Mouse (Mus musculus) lung, embryonic 16.5 days (tissue): Measurements from ENCODE around the gene Myt1. TPM values are rescaled to one million over a fixed set of nuclear protein-coding genes. Genes with fewer than 3 reads are reported as not detected.

Source experiments
- ATAC-seq: fragments of 200-750 bp; cut with Nextera tagmentation; 2 replicates; pipeline ENCODE4 v1.8.0; 2017; ENCODE audit warnings: low read depth, mild to moderate bottlenecking, moderate library complexity
- H3K27ac ChIP-seq: fragments of 300-500 bp; sonication (generic); 2 replicates; pipeline ENCODE4 v1.5.1; 2014; ENCODE audit warnings: mild to moderate bottlenecking, control low read depth, low read length
- H3K27me3 ChIP-seq: fragments of 300-500 bp; sonication (generic); 2 replicates; pipeline ENCODE4 v1.6.1; 2014; ENCODE audit warnings: low read depth, low read length, mixed read lengths; ENCODE audit not compliant: control insufficient read depth, insufficient read depth
- H3K36me3 ChIP-seq: fragments of 300-500 bp; sonication (generic); 2 replicates; pipeline ENCODE4 v1.6.1; 2014; ENCODE audit warnings: low read length; ENCODE audit not compliant: control insufficient read depth, insufficient read depth
- H3K4me1 ChIP-seq: fragments of 300-500 bp; sonication (generic); replicated peaks from 2 replicates; pipeline ENCODE4 v1.6.1; 2014; ENCODE audit warnings: low read length, mixed read lengths; ENCODE audit not compliant: control insufficient read depth, insufficient read depth
- H3K4me2 ChIP-seq: fragments of 300-500 bp; sonication (generic); 2 replicates; pipeline ENCODE4 v1.6.1; 2014; ENCODE audit warnings: low read depth, low read length, control low read depth
- H3K4me3 ChIP-seq: fragments of 300-500 bp; sonication (generic); 2 replicates; pipeline ENCODE4 v1.5.1; 2014; ENCODE audit warnings: mild to moderate bottlenecking, low read length, control low read depth
- H3K9ac ChIP-seq: fragments of 300-500 bp; sonication (generic); 2 replicates; pipeline ENCODE4 v1.6.1; 2014; ENCODE audit warnings: low read length, control low read depth
- H3K9me3 ChIP-seq: fragments of 300-500 bp; sonication (generic); 2 replicates; pipeline ENCODE4 v1.6.1; 2016; ENCODE audit warnings: low read length; ENCODE audit not compliant: control insufficient read depth
- WGBS: fragments of 180-500 bp; shearing (Covaris S2); extraction: QIAGEN DNeasy Blood & Tissue Kit; methylation state at CpG from one replicate; pipeline ENCODE4 v1.1.7; 2014; 5-methylcytosine and 5-hydroxymethylcytosine counted together
- polyA plus RNA-seq: library from polyadenylated mRNA; unstranded; fragments of >200 nt; fragmentation: Nextera tagmentation; extraction: Ambion mirVana; gene quantifications from 2 replicates; pipeline ENCODE4 v1.2.1, GENCODE M21; 2015

Myt1 gene
- polyA plus RNA-seq, result 0.06 and 0.10 TPM in 2 replicates

- Histone ChIP-seq H3K4me1 (no peaks in the 10 kb centered on the region), H3K27ac (no peak within 1 kb of the TSS), H3K36me3 (no peaks in the 10 kb centered on the region), H3K9ac (no peak within 1 kb of the TSS), H3K4me2 (no peak within 1 kb of the TSS), H3K9me3 (no peaks in the 10 kb centered on the region), H3K4me3 (no peak within 1 kb of the TSS), H3K27me3 (no peaks in the 10 kb centered on the region)
- 58% methylated on average over 8 of the region's 8 CpGs for WGBS
- ATAC-seq, result no peak
Measured at GRCm38 (mm10) chr2:181763006-181763830, at the start of gene Myt1. TSS of gene Myt1 (plus strand) at chr2:181763332.

GRCm38 (mm10) chr2:181713749-181714148, 49.4 kb upstream of the Myt1 start:
- Histone ChIP-seq H3K27me3 (no peaks in the 10 kb centered on the region), H3K27ac (no peak overlapping the region), H3K9me3 (no peaks in the 10 kb centered on the region), H3K9ac (no peak overlapping the region), H3K4me2 (no peak overlapping the region), H3K36me3 (no peaks in the 10 kb centered on the region), H3K4me3 (no peak overlapping the region), H3K4me1 (peaks cover 3% of the 10 kb centered on the region)
- 80% methylated on average over 1 of the region's 1 CpGs for WGBS
- ATAC-seq, result no peak

GRCm38 (mm10) chr2:181714903-181715326, 48.2 kb upstream of the Myt1 start, which contains the start of gene Oprl1:
TSS of gene Oprl1 (plus strand) at chr2:181715016.
- peaks cover 3% of the 10 kb centered on the region for H3K4me1 ChIP-seq
- H3K9me3 ChIP-seq, result no peaks in the 10 kb centered on the region
- H3K4me3 ChIP-seq, result no peak within 1 kb of the TSS; the same call in 1 of the 2 replicates
- H3K36me3 ChIP-seq, result no peaks in the 10 kb centered on the region
- ATAC-seq, result no peak
- H3K4me2 ChIP-seq, result peak within 1 kb of the TSS; percentile 32
- no peak within 1 kb of the TSS for H3K27ac ChIP-seq
- WGBS, result 3% methylated on average over 7 of the region's 7 CpGs
- peak within 1 kb of the TSS; percentile 15; the same call in 1 of the 2 replicates for H3K9ac ChIP-seq
- H3K27me3 ChIP-seq, result no peaks in the 10 kb centered on the region

- H3K4me3 ChIP-seq, result no peak overlapping the region
- H3K4me1 ChIP-seq, result peaks cover 3% of the 10 kb centered on the region
- no peaks in the 10 kb centered on the region for H3K9me3 ChIP-seq
- no peaks in the 10 kb centered on the region for H3K36me3 ChIP-seq
- no peak for ATAC-seq
- no peak overlapping the region for H3K9ac ChIP-seq
- no peak overlapping the region for H3K27ac ChIP-seq
- no peak overlapping the region for H3K4me2 ChIP-seq
- 60% methylated on average over 3 of the region's 3 CpGs for WGBS
- H3K27me3 ChIP-seq, result no peaks in the 10 kb centered on the region
Measured at GRCm38 (mm10) chr2:181715382-181715781, 47.8 kb upstream of the Myt1 start.

- Histone ChIP-seq H3K27me3 (no peaks in the 10 kb centered on the region), H3K4me3 (no peak overlapping the region), H3K9ac (no peak overlapping the region), H3K36me3 (no peaks in the 10 kb centered on the region), H3K27ac (no peak overlapping the region), H3K4me1 (peaks cover 3% of the 10 kb centered on the region), H3K4me2 (no peak overlapping the region), H3K9me3 (no peaks in the 10 kb centered on the region)
- 39% methylated on average over 3 of the region's 3 CpGs for WGBS
- no peak for ATAC-seq
Measured at GRCm38 (mm10) chr2:181716991-181717390, 46.1 kb upstream of the Myt1 start.

- Histone ChIP-seq H3K27me3 (no peaks in the 10 kb centered on the region), H3K9ac (no peak overlapping the region), H3K4me3 (no peak overlapping the region), H3K4me1 (peaks cover under 1% of the 10 kb centered on the region), H3K4me2 (no peak overlapping the region), H3K27ac (no peak overlapping the region), H3K36me3 (no peaks in the 10 kb centered on the region), H3K9me3 (no peaks in the 10 kb centered on the region)
- ATAC-seq, result no peak
- WGBS, result 29% methylated on average over 3 of the region's 3 CpGs
Measured at GRCm38 (mm10) chr2:181720061-181720460, 43.1 kb upstream of the Myt1 start.

GRCm38 (mm10) chr2:181721200-181721599, 41.9 kb upstream of the Myt1 start:
- ATAC-seq, result no peak
- H3K9me3 ChIP-seq, result no peaks in the 10 kb centered on the region
- H3K4me2 ChIP-seq, result no peak overlapping the region
- H3K27ac ChIP-seq, result no peak overlapping the region
- no peaks in the 10 kb centered on the region for H3K27me3 ChIP-seq
- H3K4me3 ChIP-seq, result no peak overlapping the region
- H3K9ac ChIP-seq, result no peak overlapping the region
- no peaks in the 10 kb centered on the region for H3K36me3 ChIP-seq
- H3K4me1 ChIP-seq, result no peaks in the 10 kb centered on the region

- no peak overlapping the region for H3K4me2 ChIP-seq
- H3K4me1 ChIP-seq, result no peaks in the 10 kb centered on the region
- no peaks in the 10 kb centered on the region for H3K27me3 ChIP-seq
- no peak overlapping the region for H3K27ac ChIP-seq
- 14% methylated on average over 3 of the region's 3 CpGs for WGBS
- no peaks in the 10 kb centered on the region for H3K36me3 ChIP-seq
- H3K9ac ChIP-seq, result no peak overlapping the region
- no peak overlapping the region for H3K4me3 ChIP-seq
- no peak for ATAC-seq
- H3K9me3 ChIP-seq, result no peaks in the 10 kb centered on the region
Measured at GRCm38 (mm10) chr2:181722213-181722612, 40.9 kb upstream of the Myt1 start.

- no peaks in the 10 kb centered on the region for H3K9me3 ChIP-seq
- H3K36me3 ChIP-seq, result no peaks in the 10 kb centered on the region
- H3K27me3 ChIP-seq, result no peaks in the 10 kb centered on the region
- H3K4me3 ChIP-seq, result no peak overlapping the region
- no peak for ATAC-seq
- H3K27ac ChIP-seq, result no peak overlapping the region
- WGBS, result 50% methylated on average over 9 of the region's 9 CpGs
- no peak overlapping the region for H3K4me2 ChIP-seq
- no peaks in the 10 kb centered on the region for H3K4me1 ChIP-seq
- no peak overlapping the region for H3K9ac ChIP-seq
Measured at GRCm38 (mm10) chr2:181727659-181728262, 35.4 kb upstream of the Myt1 start.
